Mouse (Mus musculus) midbrain, embryonic 11.5 days (tissue): ENCODE data around the gene Celsr1. TPM values are rescaled to one million over a fixed set of nuclear protein-coding genes. Genes with fewer than 3 reads are reported as not detected.

Experiments
- ATAC-seq: fragments of 200-750 bp; cut with Nextera tagmentation; 2 replicates; pipeline ENCODE4 v1.8.0; 2017; ENCODE audit warnings: moderate TSS enrichment, moderate library complexity; ENCODE audit not compliant: low FRiP score
- DNase-seq: peaks from one replicate; pipeline ENCODE4 v3.0.0; 2015; ENCODE audit warnings: low spot score; ENCODE audit errors: missing footprints
- H3K27ac ChIP-seq: fragments of 300-500 bp; sonication (generic); 2 replicates; pipeline ENCODE4 v1.5.1; 2014; ENCODE audit warnings: low read depth, low read length
- H3K27me3 ChIP-seq: fragments of 300-500 bp; sonication (generic); 2 replicates; pipeline ENCODE4 v1.6.1; 2014; ENCODE audit warnings: mild to moderate bottlenecking, low read length, moderate library complexity, mixed read lengths; ENCODE audit not compliant: control insufficient read depth, insufficient read depth
- H3K36me3 ChIP-seq: fragments of 300-500 bp; sonication (generic); 2 replicates; pipeline ENCODE4 v1.6.1; 2014; ENCODE audit warnings: mild to moderate bottlenecking, low read length, moderate library complexity, mixed read lengths; ENCODE audit not compliant: control insufficient read depth, insufficient read depth
- H3K4me1 ChIP-seq: fragments of 300-500 bp; sonication (generic); 2 replicates; pipeline ENCODE4 v1.6.1; 2014; ENCODE audit warnings: low read length; ENCODE audit not compliant: control insufficient read depth, insufficient read depth
- H3K4me2 ChIP-seq: fragments of 300-500 bp; sonication (generic); 2 replicates; pipeline ENCODE4 v1.6.1; 2014; ENCODE audit warnings: mild to moderate bottlenecking, moderate library complexity
- H3K4me3 ChIP-seq: fragments of 300-500 bp; sonication (generic); 2 replicates; pipeline ENCODE4 v1.5.1; 2014; ENCODE audit warnings: low read depth, low read length
- H3K9ac ChIP-seq: fragments of 300-500 bp; sonication (generic); 2 replicates; pipeline ENCODE4 v1.6.1; 2014; ENCODE audit warnings: low read length
- H3K9me3 ChIP-seq: fragments of 300-500 bp; sonication (generic); 2 replicates; pipeline ENCODE4 v1.6.1; 2016; ENCODE audit warnings: low read length; ENCODE audit not compliant: control insufficient read depth
- WGBS: fragments of 180-500 bp; shearing (Covaris S2); extraction: QIAGEN DNeasy Blood & Tissue Kit; methylation state at CpG from one replicate; pipeline ENCODE4 v1.1.7; 2014; 5-methylcytosine and 5-hydroxymethylcytosine counted together
- polyA plus RNA-seq: library from polyadenylated mRNA; unstranded; fragments of >200 nt; fragmentation: Nextera tagmentation; extraction: Ambion mirVana; gene quantifications from 2 replicates; pipeline ENCODE4 v1.2.1, GENCODE M21; 2014

The Celsr1 gene
- polyA plus RNA-seq, 1 experiment from 2014 or later, result 4.9 TPM

GRCm38 (mm10) chr15:85969707-85970153 lies 63.8 kb downstream of the Celsr1 start:
- H3K27me3 ChIP-seq, result no peaks in the 10 kb centered on the region
- no peak for DNase-seq
- H3K4me1 ChIP-seq, result peaks cover 20% of the 10 kb centered on the region
- H3K9me3 ChIP-seq, result no peaks in the 10 kb centered on the region
- no peak overlapping the region for H3K27ac ChIP-seq
- no peak overlapping the region for H3K9ac ChIP-seq
- ATAC-seq, result no peak
- H3K4me2 ChIP-seq, result no peak overlapping the region
- 54% methylated on average over 3 of the region's 3 CpGs for WGBS
- no peaks in the 10 kb centered on the region for H3K36me3 ChIP-seq
- H3K4me3 ChIP-seq, result no peak overlapping the region

- H3K27me3 ChIP-seq, result no peaks in the 10 kb centered on the region
- no peak overlapping the region for H3K4me2 ChIP-seq
- H3K36me3 ChIP-seq, result no peaks in the 10 kb centered on the region
- H3K27ac ChIP-seq, result no peak overlapping the region
- ATAC-seq (no peak), DNase-seq (no peak)
- no peaks in the 10 kb centered on the region for H3K9me3 ChIP-seq
- H3K4me1 ChIP-seq, result peaks cover 16% of the 10 kb centered on the region
- WGBS, result 89% methylated on average over 7 of the region's 7 CpGs
- no peak overlapping the region for H3K4me3 ChIP-seq
- no peak overlapping the region for H3K9ac ChIP-seq
Observed at GRCm38 (mm10) chr15:85969291-85969690, 64.3 kb downstream of the Celsr1 start.

GRCm38 (mm10) chr15:85966032-85966431 lies 67.5 kb downstream of the Celsr1 start:
- H3K27ac ChIP-seq, result no peak overlapping the region
- H3K9ac ChIP-seq, result no peak overlapping the region
- H3K9me3 ChIP-seq, result no peaks in the 10 kb centered on the region
- ATAC-seq, result no peak
- no peaks in the 10 kb centered on the region for H3K27me3 ChIP-seq
- H3K4me2 ChIP-seq, result no peak overlapping the region
- H3K4me1 ChIP-seq, result peaks cover 4% of the 10 kb centered on the region
- H3K4me3 ChIP-seq, result no peak overlapping the region
- no peak for DNase-seq
- H3K36me3 ChIP-seq, result no peaks in the 10 kb centered on the region
- WGBS, result 90% methylated on average over 7 of the region's 7 CpGs

GRCm38 (mm10) chr15:85963279-85963840 lies 70.2 kb downstream of the Celsr1 start:
- DNase-seq (no peak), ATAC-seq (no peak)
- Histone ChIP-seq H3K9me3 (no peaks in the 10 kb centered on the region), H3K36me3 (peaks cover 3% of the 10 kb centered on the region; the same call in 1 of the 2 replicates), H3K9ac (no peak overlapping the region), H3K4me1 (peaks cover 2% of the 10 kb centered on the region; the same call in 1 of the 2 replicates), H3K4me2 (no peak overlapping the region), H3K4me3 (no peak overlapping the region), H3K27ac (no peak overlapping the region), H3K27me3 (no peaks in the 10 kb centered on the region)
- 87% methylated on average over 8 of the region's 8 CpGs for WGBS

- WGBS, result 91% methylated on average over 8 of the region's 8 CpGs
Observed at GRCm38 (mm10) chr15:85962691-85963090, 70.9 kb downstream of the Celsr1 start.

GRCm38 (mm10) chr15:85961651-85962050 lies 71.9 kb downstream of the Celsr1 start:
- DNase-seq (no peak), ATAC-seq (no peak)
- no peak overlapping the region for H3K27ac ChIP-seq
- H3K4me3 ChIP-seq, result no peak overlapping the region
- H3K27me3 ChIP-seq, result no peaks in the 10 kb centered on the region
- H3K9ac ChIP-seq, result no peak overlapping the region
- H3K9me3 ChIP-seq, result no peaks in the 10 kb centered on the region
- no peak overlapping the region for H3K4me2 ChIP-seq
- H3K36me3 ChIP-seq, result peaks cover 3% of the 10 kb centered on the region; the same call in 1 of the 2 replicates
- H3K4me1 ChIP-seq, result peaks cover 2% of the 10 kb centered on the region; the same call in 1 of the 2 replicates
- WGBS, result 89% methylated on average over 4 of the region's 4 CpGs

More at GRCm38 (mm10) chr15:85962691-85963090, 70.9 kb downstream of the Celsr1 start:
- Histone ChIP-seq H3K27ac (no peak overlapping the region), H3K4me3 (no peak overlapping the region), H3K36me3 (peaks cover 3% of the 10 kb centered on the region; the same call in 1 of the 2 replicates), H3K9me3 (no peaks in the 10 kb centered on the region), H3K9ac (no peak overlapping the region), H3K4me1 (peaks cover 2% of the 10 kb centered on the region; the same call in 1 of the 2 replicates), H3K27me3 (no peaks in the 10 kb centered on the region), H3K4me2 (no peak overlapping the region)
- ATAC-seq (no peak), DNase-seq (no peak)

- WGBS, result 77% methylated on average over 7 of the region's 7 CpGs
- H3K27ac ChIP-seq, result no peak overlapping the region
- no peaks in the 10 kb centered on the region for H3K9me3 ChIP-seq
- peaks cover 3% of the 10 kb centered on the region; the same call in 1 of the 2 replicates for H3K36me3 ChIP-seq
- H3K4me1 ChIP-seq, result no peaks in the 10 kb centered on the region; the same call in 1 of the 2 replicates
- H3K4me2 ChIP-seq, result no peak overlapping the region
- DNase-seq (no peak), ATAC-seq (no peak)
- H3K9ac ChIP-seq, result no peak overlapping the region
- H3K27me3 ChIP-seq, result no peaks in the 10 kb centered on the region
- no peak overlapping the region for H3K4me3 ChIP-seq
Observed at GRCm38 (mm10) chr15:85961131-85961530, 72.4 kb downstream of the Celsr1 start.

- H3K36me3 ChIP-seq, result peaks cover 3% of the 10 kb centered on the region; the same call in 1 of the 2 replicates
- H3K27me3 ChIP-seq, result no peaks in the 10 kb centered on the region
- H3K9ac ChIP-seq, result no peak overlapping the region
- DNase-seq, result no peak
- ATAC-seq, result no peak
- no peaks in the 10 kb centered on the region; the same call in 1 of the 2 replicates for H3K4me1 ChIP-seq
- H3K27ac ChIP-seq, result no peak overlapping the region
- no peak overlapping the region for H3K4me2 ChIP-seq
- WGBS, result 68% methylated on average over 6 of the region's 6 CpGs
- no peaks in the 10 kb centered on the region for H3K9me3 ChIP-seq
- no peak overlapping the region for H3K4me3 ChIP-seq
Observed at GRCm38 (mm10) chr15:85956202-85956601, 77.4 kb downstream of the Celsr1 start.

GRCm38 (mm10) chr15:85953458-85953857 lies 80.1 kb downstream of the Celsr1 start:
- no peak for ATAC-seq
- 85% methylated on average over 6 of the region's 6 CpGs for WGBS

More at GRCm38 (mm10) chr15:85953458-85953857, 80.1 kb downstream of the Celsr1 start:
- Histone ChIP-seq H3K36me3 (no peaks in the 10 kb centered on the region), H3K4me2 (no peak overlapping the region), H3K9ac (no peak overlapping the region), H3K4me3 (no peak overlapping the region), H3K27ac (no peak overlapping the region), H3K4me1 (no peaks in the 10 kb centered on the region; the same call in 1 of the 2 replicates), H3K9me3 (no peaks in the 10 kb centered on the region), H3K27me3 (no peaks in the 10 kb centered on the region)
- DNase-seq, result no peak
